Mouse (Mus musculus): ENCODE measurements around the gene Dph5.
"Not testable (repeated sequence)": the region's sequence is repeated elsewhere in the genome, so short reads cannot be mapped to it uniquely, and the experiment has no call there.

Dph5 gene

DNA sequence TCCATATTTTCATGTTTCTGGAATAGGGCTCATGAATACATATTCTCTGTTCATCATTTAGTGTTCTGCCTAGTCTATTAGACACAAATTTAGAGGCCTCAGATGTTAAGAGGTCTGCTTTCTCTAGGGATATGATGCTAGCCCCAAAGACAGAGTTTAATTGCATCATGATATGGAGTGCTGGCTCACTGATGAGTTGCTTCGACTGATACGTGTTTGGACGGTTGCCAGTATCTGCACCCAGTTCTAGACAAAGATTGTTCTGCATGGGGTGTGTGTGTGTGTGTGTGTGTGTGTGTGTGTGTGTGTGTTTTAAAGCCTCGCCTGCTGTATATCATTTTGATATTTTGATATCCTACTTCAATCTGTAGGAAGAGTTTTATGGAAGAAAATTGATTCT is 4.7 kb downstream of the Dph5 start:
- DNase-seq (ENCODE audit: inconsistent ontology term) = no peak

DNA sequence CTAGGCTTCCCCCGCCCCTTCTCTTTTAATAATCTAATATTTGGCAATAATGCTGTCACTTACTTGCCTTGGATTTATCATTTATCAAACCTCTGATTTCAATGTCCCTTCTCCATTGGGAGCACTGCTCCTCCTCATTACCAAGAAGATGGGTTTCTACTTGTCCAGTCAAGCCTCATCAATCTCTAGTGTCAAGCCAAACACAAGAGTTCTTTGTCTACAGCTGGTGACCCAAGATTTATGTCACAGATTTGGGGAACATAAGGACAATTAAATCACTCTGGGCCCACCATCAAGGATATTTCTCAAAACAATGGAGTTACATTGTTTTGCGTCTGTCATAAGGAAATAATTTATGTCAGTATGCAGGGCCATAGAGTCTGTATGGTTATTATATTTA is 5.5 kb downstream of the Dph5 start:
- peak; percentile 15 for DNase-seq (ENCODE audit: inconsistent ontology term)

DNA sequence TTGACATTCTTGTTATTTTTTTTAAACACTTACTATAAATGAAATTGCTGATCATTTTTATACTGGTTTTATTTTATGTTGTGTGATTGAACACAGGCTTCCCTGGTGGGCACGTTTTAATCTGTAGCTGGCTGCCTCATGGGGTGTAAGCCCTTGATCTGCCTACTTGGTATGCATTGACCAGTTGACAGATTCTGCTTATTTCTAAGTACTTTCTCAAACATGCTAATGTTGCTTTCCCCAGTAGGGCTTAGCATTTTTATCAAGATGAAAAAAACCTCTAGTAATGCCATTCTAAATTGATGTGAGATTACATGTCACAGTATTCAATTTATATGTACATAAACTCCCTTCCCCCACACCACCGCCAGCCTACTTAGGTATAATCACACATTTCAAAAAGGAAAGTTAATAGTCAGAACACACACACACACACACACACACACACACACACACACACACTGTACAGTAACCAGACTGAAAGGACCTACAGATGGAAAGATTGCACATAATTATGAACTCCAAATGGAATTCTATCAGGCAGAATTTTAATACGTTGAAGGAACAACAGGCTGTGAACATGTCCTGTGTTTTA is 10.8 kb downstream of the Dph5 start:
- no peak for DNase-seq (ENCODE audit: inconsistent ontology term)

DNA sequence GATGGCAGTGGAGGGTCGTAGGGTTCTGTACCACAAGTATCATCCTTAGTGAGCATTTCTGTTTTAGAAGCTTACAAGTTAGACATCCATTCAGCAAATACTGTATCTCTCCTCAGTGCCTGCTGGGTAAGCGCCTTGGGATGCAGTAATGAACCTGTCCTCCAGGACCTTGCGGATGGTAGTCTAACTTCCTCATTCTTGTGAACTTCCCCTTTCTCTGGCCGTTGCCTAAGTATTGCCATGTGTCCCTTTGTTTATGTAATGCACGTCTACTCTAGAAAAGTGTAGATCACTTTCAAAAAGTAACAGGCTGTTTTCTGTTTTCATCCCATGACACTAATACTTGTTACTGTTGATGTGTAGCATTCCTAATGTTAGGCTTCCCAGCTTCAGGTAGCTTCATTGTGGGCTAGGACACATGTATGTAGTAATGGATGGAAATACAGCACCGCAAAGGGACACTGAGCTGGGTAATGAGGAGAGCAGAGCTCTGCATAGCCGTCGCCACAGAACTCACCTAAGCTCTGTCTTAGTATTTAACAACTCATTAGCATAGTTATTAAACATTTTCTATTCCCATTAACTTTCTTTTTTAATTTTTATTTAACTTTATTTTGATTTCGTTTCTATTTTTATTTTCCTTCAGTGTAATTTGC is 14.8 kb downstream of the Dph5 start:
- no peak for DNase-seq (ENCODE audit: inconsistent ontology term)

DNA sequence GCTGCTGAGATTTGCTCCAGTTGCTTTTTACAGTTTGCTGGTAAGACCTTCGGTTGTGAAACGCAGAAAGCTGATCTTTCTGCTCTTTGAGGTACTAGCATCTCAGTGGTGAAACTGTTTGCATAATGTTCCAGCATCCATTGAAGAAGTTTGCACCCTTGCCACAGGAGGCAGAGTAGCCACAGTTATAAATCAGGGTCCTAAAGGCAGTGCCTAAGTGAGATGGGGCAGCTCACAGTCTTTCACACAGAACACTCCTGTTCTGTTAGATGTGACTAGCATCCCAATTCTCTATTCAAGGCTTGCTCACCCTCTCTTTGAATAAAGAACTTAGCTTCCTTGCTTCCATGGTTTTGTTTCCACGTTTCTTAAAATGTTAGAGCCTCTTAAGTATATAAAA is 17.4 kb downstream of the Dph5 start:
- no peak for DNase-seq (ENCODE audit: inconsistent ontology term)

DNA sequence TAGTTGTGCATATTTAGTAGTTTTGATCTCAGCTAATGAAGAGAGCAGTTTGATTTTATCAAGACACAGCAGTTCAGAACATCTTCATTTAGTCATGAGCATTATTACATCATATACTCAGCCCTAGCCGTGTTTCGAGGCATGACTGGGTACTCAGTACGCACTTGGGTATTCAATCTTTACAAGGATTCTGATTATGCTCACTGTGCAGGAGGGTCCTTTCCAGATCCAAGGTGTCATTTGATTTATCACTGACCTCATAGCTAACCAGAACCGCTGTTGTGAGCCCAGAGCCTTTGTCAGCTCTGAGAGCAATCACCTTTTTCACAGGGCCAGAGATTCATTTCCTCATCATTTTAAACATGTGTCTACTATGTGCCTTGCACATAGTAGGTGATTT is 17.9 kb downstream of the Dph5 start:
- DNase-seq (ENCODE audit: inconsistent ontology term) = no peak

DNA sequence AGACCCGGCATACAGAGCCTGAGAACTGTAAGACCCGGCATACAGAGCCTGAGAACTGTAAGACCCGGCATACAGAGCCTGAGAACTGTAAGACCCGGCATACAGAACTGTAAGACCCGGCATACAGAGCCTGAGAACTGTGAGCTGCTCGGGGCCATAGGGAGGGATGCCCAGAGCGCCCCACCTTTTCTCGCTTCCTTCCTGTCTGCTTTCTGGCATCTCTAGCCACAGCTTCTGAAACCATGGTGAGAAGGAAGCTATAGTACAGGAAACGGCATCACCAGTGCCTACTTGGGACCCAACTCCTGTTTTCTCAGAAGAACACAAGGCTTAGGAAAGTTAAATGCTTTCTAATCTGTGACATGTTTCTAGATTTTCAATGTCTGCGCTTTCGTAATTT is 19.8 kb downstream of the Dph5 start:
- DNase-seq (ENCODE audit: inconsistent ontology term) = not testable (repeated sequence)

DNA sequence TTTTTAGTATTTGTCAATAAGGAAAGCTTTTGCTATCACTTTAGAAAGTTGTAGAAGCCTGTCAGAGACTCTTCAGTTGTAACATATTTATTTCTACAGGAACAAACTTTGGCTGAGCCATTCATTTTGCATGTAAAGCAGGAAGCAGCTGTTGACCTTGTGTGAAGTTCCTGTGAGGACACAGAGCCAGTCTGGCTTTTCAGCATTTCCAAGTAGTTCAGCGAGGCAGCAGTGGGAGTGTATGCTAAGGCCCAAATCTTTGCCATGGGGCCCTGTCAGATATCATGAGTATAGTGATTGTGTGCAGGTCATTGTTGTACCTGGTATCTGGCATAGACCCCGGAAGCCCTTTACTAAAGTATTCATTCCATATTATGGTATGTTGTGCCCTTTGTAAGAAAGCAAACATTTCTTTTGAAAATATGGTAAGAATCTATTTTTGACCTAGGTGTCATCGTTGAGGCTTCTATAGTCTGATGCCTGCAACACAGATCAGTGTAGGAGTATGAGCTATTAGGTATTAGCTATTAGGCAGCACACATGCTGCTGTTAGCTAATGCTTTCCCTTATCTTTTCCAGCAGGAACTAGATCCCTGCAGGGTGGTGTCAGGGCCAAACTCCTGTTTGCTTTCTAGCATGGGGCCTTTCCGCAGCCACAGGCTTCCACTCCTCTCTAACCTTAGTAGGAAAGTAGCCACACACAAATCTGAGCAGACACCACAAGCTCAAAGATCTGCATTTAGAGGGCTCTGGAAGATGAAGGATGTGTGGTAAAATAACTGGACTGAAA is 37.0 kb downstream of the Dph5 start:
- DNase-seq (ENCODE audit: inconsistent ontology term) = no peak

DNA sequence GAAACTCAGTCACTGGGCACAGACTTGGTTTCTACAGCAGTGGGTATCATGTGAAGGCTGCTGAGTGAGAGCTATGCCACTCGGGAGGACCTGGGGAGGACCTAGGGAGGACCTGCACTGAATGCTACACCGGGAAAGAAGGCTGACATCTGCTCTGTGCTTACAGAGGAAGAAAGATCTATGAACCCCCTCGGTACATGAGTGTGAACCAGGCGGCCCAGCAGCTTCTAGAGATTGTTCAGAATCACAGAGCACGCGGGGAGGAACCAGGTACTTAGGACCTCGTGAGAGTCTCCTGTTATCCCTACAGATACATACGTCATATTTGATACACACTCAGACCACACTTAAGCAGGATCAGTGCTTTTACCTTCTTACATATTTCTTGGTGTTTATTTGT is 38.9 kb downstream of the Dph5 start:
- no peak for DNase-seq (ENCODE audit: inconsistent ontology term)

DNA sequence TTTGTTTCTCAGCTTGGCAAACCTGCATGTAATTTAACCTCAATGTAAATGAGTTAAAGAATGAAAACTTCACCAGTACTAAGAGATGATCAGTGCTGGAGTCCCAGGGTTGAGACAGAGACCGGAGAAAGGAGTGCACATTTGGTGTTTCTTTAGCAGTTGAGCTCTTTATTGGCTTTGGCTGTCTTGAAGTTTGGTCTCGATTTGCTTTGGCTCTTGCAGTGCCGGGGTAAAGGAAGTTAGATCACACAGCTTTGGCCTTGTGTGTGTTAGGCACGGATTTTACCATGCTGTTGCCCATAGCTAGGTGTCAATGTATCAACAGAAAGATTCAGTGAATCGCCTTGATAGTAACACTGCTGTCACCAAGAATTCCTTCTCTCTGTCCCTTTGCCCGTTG is 44.1 kb downstream of the Dph5 start:
- DNase-seq (ENCODE audit: inconsistent ontology term) = no peak

DNA sequence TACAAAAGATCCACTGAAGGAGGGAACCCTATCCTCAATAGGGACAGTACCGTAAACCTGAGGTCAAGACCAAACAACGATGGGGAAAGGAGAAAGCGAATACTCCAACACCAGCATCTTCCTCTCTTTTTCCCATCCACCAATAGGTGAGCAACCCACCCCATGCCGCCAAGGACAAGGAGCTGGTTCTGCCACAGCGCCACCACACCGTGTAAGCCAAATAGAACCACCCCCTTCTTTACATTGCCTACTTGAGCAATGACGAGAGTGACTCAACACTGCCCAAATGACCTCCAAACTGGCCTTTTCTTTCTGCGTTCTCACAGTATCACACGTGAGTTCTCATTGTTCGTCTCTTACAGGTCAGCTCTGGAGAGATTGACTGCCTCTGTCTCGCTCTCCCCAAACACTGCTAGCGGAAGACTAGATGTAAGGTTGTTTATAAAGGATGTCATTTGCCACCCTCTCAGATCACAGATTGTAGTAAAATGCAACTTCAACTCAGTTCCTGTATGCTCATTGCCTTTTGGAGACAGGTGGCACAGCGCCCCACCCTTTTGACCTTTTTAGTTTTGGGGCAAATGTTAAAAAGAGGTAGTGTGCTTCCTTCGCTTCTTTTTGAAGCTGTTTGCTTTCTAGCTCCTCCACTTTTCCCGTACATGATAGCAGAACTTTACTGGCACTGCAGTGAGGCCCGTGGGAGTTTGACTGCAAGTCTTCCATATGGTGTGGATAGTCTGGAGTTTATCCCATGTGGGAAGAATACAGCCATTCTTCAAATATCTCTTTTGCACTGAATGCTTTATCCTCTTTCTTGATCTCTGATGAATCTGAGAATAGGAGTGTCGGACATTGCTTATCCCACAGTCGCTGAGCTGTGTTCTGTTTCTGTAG is 45.9 kb downstream of the Dph5 start:
- no peak for DNase-seq (ENCODE audit: inconsistent ontology term)

DNA sequence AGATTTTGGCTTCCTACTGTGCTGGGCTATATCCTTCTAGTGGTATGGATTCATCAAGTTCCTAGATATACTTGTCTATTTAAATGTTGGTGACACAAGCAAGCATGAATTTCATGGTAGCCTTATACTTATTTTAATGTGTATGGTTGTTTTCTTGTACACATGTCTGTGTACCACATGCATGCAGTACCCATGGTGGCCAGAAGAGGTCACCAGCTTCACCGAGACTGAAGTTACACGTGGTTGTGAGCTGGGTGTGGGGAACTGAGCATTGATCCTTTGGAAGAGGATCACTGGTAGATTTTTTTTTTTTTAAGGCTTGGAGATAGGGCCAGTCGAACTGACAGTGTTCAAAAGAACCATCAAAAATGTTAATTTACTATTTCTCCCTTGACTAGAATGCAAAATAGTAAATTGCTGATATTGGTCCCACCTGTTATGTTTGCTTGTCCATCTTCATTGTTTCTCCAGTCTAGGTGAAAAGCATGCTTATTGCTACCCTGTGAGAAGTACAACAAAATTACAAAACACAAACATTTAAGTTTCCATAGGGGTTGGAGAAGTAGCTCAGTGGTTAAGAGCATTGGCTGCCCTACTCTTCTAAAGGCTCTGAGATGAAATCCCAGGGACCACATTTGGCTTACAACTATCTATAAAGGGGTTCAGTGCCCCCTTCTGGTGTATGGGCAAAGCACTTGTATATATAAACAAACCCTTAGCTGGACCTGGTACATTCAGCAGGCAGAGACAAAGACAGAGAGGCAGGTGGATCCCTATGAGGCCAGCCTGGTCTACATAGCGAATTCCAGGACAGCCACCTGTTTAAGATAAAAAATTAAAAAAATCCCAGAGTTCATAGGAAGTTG is 49.3 kb downstream of the Dph5 start:
- no peak for DNase-seq (ENCODE audit: inconsistent ontology term)

DNA sequence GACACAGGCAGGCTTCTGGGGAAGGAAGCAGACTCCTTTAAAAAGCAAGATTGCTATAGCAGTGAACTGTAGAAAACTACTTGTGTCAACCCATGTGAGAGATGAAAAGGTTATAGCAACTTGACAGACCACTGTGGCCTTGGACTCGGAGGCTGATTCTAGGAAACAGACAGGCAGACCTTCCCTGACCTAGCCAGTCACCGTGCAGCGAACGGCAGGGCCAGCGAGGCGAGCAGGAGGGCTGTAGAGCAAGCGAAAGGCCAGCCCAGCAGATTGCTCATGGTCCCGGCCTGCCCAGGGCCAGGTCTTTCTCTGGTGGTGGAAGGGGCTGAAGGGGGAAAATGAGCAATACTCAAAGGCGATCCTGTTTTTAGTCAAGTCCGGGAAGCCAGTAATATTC is 50.2 kb downstream of the Dph5 start:
- no peak for DNase-seq (ENCODE audit: inconsistent ontology term)

DNA sequence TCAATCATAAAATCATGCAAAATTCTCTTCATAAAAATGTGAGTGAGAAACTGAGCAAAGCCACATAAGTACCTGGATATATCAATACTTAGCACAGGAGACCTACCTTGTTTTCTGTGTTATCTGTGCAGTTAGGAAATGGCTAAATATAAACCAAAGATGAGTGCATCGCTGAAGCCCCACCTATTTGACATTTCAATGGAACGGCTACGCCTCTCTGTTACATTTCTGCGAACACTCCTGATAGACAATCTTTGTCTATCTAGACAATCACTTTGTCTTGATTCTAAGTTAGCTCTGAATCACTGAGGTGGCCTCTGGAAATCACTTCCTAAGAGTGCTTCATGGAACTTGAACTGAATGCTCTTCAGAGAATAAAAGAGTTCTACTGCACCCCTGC is 52.9 kb downstream of the Dph5 start:
- no peak for DNase-seq (ENCODE audit: inconsistent ontology term)

DNA sequence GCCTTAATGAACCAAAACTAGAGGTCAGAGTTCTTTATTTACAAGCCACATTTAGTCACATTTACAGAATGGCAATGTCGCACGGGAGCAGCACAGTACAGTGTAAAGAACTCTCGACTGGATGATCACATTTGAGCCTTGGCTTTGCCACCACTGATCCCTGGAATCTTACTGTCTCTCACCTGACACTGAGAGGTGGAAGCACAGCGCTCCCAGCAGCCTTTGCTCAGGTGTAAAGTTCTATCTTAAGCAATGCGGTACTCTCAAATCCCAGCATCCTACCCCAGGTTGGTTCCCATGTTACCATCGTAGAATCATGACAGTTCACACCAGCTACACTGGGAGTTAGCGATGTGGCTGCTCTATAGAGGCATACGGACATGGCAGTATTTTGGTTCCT is 53.8 kb downstream of the Dph5 start:
- DNase-seq (ENCODE audit: inconsistent ontology term) = no peak

DNA sequence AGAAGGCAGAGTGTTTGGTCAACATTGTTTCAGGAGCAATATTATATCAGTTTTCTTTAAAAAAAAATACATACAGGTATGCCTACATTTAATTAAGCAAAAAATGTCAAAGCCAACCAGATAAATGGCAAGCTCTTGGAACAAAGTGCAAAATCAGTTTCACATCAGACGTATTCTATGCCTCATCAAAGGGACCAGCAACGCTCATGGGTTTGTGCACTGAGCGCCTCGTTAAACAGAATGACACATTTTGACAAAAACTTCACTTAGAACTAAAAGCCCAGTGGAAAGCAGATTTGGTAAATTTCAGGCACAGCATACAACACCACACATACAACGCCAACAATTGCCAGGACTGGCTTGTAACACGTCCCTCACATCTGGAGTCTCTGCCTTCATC is 56.7 kb downstream of the Dph5 start:
- no peak for DNase-seq (ENCODE audit: inconsistent ontology term)

DNA sequence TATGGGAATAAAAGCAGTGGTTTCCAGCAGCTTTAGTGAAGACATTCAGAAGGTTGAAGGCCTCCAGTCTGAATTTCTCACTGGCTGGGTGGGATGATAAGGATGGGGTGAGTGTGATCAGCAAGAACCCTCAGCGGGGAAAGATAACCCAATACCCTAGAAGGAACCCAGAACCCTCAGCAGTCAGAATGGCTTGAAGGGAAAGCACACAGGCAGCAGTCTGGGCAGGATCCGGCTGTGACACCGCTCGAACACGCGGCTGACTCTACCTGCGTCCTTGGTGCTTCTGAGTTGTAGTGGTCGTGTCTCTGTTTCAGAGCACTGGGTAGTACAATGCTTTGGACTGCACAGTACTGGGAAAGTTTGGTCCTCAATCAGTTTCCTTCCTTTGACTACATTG is 58.6 kb downstream of the Dph5 start:
- DNase-seq (ENCODE audit: inconsistent ontology term) = no peak

DNA sequence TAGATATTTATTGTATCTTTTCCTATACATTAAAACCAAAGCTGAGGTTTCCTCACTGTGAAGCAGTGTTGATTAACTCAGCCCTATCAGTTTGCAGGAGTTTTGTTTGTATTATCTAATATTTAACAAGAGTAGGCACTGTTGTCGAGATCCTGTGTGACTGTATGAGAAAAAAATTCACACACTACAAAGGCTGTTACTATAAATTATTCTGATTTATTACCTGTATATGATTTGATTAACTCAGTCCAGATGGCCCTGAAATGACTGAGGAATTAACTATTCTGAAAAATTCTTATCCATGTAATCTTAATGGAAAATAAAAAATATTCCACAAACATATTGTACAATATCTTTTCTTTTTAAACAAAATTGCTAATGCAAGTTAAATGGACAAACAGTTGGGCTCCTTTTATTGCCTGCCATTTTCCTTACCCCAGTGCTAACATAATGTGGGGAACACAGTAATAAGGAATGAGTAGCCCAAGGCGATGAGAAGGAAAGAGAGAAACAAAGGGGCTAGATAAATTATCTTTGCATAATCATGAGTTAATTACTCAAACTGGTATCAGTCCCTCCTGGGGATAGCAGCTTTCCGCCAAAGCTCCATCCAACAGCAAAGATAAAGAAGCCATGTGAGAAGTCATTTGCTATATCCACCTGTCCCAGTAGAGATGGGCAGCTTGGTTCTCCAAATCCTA is 61.7 kb downstream of the Dph5 start:
- no peak for DNase-seq (ENCODE audit: inconsistent ontology term)

DNA sequence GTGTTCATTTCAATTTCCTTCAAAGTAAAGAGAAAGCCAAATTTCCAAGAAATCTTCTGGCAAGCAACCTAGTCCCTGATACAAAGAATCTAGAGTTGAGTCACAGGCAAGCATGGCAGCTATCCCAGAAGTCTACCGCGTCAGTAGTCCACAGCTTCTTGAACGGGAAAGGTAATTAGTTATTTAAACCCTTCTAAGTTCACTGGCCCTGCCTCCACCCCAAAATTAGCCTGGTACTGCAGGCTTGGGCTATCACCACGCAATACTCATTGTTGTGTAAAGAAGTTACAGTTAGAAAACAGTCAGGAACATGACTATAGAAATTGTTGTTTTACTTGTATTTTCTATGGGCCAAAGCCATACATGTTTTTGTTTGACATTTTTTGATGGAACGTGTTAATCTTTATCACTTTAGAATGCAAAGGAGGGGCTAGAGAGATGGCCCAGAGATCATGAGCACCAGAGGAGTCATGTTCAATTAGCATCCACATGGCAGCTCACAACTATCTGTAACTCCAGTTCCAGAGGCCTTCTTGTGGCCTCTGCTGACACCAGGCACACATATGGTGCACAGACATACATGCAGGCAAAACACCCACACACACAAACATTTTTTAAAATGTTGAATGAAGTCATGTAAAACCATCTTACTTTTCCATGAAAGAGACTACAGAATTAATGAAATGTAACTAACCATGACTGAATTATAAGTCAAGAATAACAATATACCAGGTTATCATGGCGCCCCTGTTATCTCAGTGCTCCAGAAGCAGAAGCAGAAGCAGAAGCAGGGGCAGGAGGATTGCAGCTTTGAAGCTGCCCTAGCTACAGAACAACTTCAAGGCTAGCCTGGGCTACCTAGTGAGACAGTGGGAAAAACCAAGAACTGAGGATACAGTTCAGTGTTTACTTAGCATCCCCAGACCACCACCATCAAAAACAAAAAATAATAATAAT is 62.6 kb downstream of the Dph5 start:
- peak; percentile 86 for DNase-seq (ENCODE audit: inconsistent ontology term)
